Mouse (Mus musculus): ENCODE measurements around the gene Gm20388. TPM values are rescaled to one million over a fixed set of nuclear protein-coding genes. Genes with fewer than 3 reads are reported as not detected.

Gm20388 gene
- polyA plus RNA-seq, 1 experiment from 2014 or later: not detected

- DNase-seq (ENCODE audit: low spot score) (no peak), ATAC-seq (ENCODE audit: low FRiP score) (no peak)
- no peaks in the 10 kb centered on the region for H3K9me3 ChIP-seq (ENCODE audit: control insufficient read depth, low read length)
- no peak overlapping the region for H3K4me3 ChIP-seq (replicated peaks; ENCODE audit: low read length)
- H3K9ac ChIP-seq: no peak overlapping the region
- peaks cover 4% of the 10 kb centered on the region; the same call in 1 of the 2 replicates for H3K4me1 ChIP-seq (replicated peaks; ENCODE audit: control insufficient read depth, insufficient read depth, low read length)
- 71% methylated on average over 5 of the region's 5 CpGs for WGBS
- no peaks in the 10 kb centered on the region for H3K27me3 ChIP-seq (ENCODE audit: control insufficient read depth, insufficient read depth, low read length)
- H3K36me3 ChIP-seq (replicated peaks; ENCODE audit: control insufficient read depth, insufficient read depth): no peaks in the 10 kb centered on the region
- no peak overlapping the region for H3K27ac ChIP-seq
- no peak overlapping the region for H3K4me2 ChIP-seq (replicated peaks)
Observed at GRCm38 (mm10) chr8:120744448-120744847, 833.8 kb downstream of the Gm20388 start.

GRCm38 (mm10) chr8:120745226-120745625 lies 834.6 kb downstream of the Gm20388 start:
- Histone ChIP-seq H3K9me3 (ENCODE audit: control insufficient read depth, low read length) (no peaks in the 10 kb centered on the region), H3K27ac (no peak overlapping the region), H3K4me2 (replicated peaks) (no peak overlapping the region), H3K27me3 (ENCODE audit: control insufficient read depth, insufficient read depth, low read length) (no peaks in the 10 kb centered on the region), H3K36me3 (replicated peaks; ENCODE audit: control insufficient read depth, insufficient read depth) (no peaks in the 10 kb centered on the region), H3K4me3 (replicated peaks; ENCODE audit: low read length) (no peak overlapping the region), H3K4me1 (replicated peaks; ENCODE audit: control insufficient read depth, insufficient read depth, low read length) (peaks cover 4% of the 10 kb centered on the region; the same call in 1 of the 2 replicates), H3K9ac (no peak overlapping the region)
- 77% methylated on average over 7 of the region's 7 CpGs for WGBS
- DNase-seq (ENCODE audit: low spot score): no peak
- no peak for ATAC-seq (ENCODE audit: low FRiP score)

- DNase-seq (ENCODE audit: low spot score) (no peak), ATAC-seq (ENCODE audit: low FRiP score) (no peak)
- H3K4me3 ChIP-seq (replicated peaks; ENCODE audit: low read length): no peak overlapping the region
- no peak overlapping the region for H3K27ac ChIP-seq
- H3K4me2 ChIP-seq (replicated peaks): no peak overlapping the region
- no peaks in the 10 kb centered on the region for H3K27me3 ChIP-seq (ENCODE audit: control insufficient read depth, insufficient read depth, low read length)
- H3K4me1 ChIP-seq (replicated peaks; ENCODE audit: control insufficient read depth, insufficient read depth, low read length): no peaks in the 10 kb centered on the region
- H3K36me3 ChIP-seq (replicated peaks; ENCODE audit: control insufficient read depth, insufficient read depth): no peaks in the 10 kb centered on the region
- H3K9ac ChIP-seq: no peak overlapping the region
- no peaks in the 10 kb centered on the region for H3K9me3 ChIP-seq (ENCODE audit: control insufficient read depth, low read length)
- 75% methylated on average over 18 of the region's 18 CpGs for WGBS
Observed at GRCm38 (mm10) chr8:120746007-120746701, 835.5 kb downstream of the Gm20388 start.

- Histone ChIP-seq H3K36me3 (replicated peaks; ENCODE audit: control insufficient read depth, insufficient read depth) (no peaks in the 10 kb centered on the region), H3K9ac (no peak overlapping the region), H3K4me2 (replicated peaks) (no peak overlapping the region), H3K27ac (no peak overlapping the region), H3K4me3 (replicated peaks; ENCODE audit: low read length) (no peak overlapping the region), H3K9me3 (ENCODE audit: control insufficient read depth, low read length) (no peaks in the 10 kb centered on the region), H3K27me3 (ENCODE audit: control insufficient read depth, insufficient read depth, low read length) (no peaks in the 10 kb centered on the region), H3K4me1 (replicated peaks; ENCODE audit: control insufficient read depth, insufficient read depth, low read length) (no peaks in the 10 kb centered on the region; the same call in 1 of the 2 replicates)
- DNase-seq (ENCODE audit: low spot score) (no peak), ATAC-seq (ENCODE audit: low FRiP score) (no peak)
- 75% methylated on average over 7 of the region's 7 CpGs for WGBS
Observed at GRCm38 (mm10) chr8:120747286-120747685, 836.6 kb downstream of the Gm20388 start.

- DNase-seq (ENCODE audit: low spot score): no peak
- H3K9me3 ChIP-seq (ENCODE audit: control insufficient read depth, low read length): no peaks in the 10 kb centered on the region
- no peak overlapping the region for H3K9ac ChIP-seq
- no peak overlapping the region for H3K4me3 ChIP-seq (replicated peaks; ENCODE audit: low read length)
- H3K4me2 ChIP-seq (replicated peaks): no peak overlapping the region
- H3K4me1 ChIP-seq (replicated peaks; ENCODE audit: control insufficient read depth, insufficient read depth, low read length): no peaks in the 10 kb centered on the region; the same call in 1 of the 2 replicates
- H3K27ac ChIP-seq: no peak overlapping the region
- ATAC-seq (ENCODE audit: low FRiP score): no peak
- H3K27me3 ChIP-seq (ENCODE audit: control insufficient read depth, insufficient read depth, low read length): no peaks in the 10 kb centered on the region
- WGBS: 73% methylated on average over 9 of the region's 9 CpGs
- no peaks in the 10 kb centered on the region for H3K36me3 ChIP-seq (replicated peaks; ENCODE audit: control insufficient read depth, insufficient read depth)
Observed at GRCm38 (mm10) chr8:120750616-120751015, 840.0 kb downstream of the Gm20388 start.

GRCm38 (mm10) chr8:120751226-120752081 lies 840.8 kb downstream of the Gm20388 start:
- Histone ChIP-seq H3K27ac (no peak overlapping the region), H3K9me3 (ENCODE audit: control insufficient read depth, low read length) (no peaks in the 10 kb centered on the region), H3K4me3 (replicated peaks; ENCODE audit: low read length) (no peak overlapping the region), H3K36me3 (replicated peaks; ENCODE audit: control insufficient read depth, insufficient read depth) (no peaks in the 10 kb centered on the region), H3K4me2 (replicated peaks) (no peak overlapping the region), H3K4me1 (replicated peaks; ENCODE audit: control insufficient read depth, insufficient read depth, low read length) (no peaks in the 10 kb centered on the region; the same call in 1 of the 2 replicates), H3K9ac (no peak overlapping the region), H3K27me3 (ENCODE audit: control insufficient read depth, insufficient read depth, low read length) (no peaks in the 10 kb centered on the region)
- WGBS: 82% methylated on average over 21 of the region's 21 CpGs
- ATAC-seq (ENCODE audit: low FRiP score) (no peak), DNase-seq (ENCODE audit: low spot score) (no peak)

GRCm38 (mm10) chr8:120752082-120752452 lies 841.4 kb downstream of the Gm20388 start:
- H3K9me3 ChIP-seq (ENCODE audit: control insufficient read depth, low read length): no peaks in the 10 kb centered on the region
- H3K27me3 ChIP-seq (ENCODE audit: control insufficient read depth, insufficient read depth, low read length): no peaks in the 10 kb centered on the region
- ATAC-seq (ENCODE audit: low FRiP score): no peak
- no peak overlapping the region for H3K4me3 ChIP-seq (replicated peaks; ENCODE audit: low read length)
- WGBS: 35% methylated on average over 12 of the region's 12 CpGs
- H3K36me3 ChIP-seq (replicated peaks; ENCODE audit: control insufficient read depth, insufficient read depth): no peaks in the 10 kb centered on the region
- H3K27ac ChIP-seq: no peak overlapping the region
- no peak for DNase-seq (ENCODE audit: low spot score)
- H3K4me2 ChIP-seq (replicated peaks): no peak overlapping the region
- no peaks in the 10 kb centered on the region; the same call in 1 of the 2 replicates for H3K4me1 ChIP-seq (replicated peaks; ENCODE audit: control insufficient read depth, insufficient read depth, low read length)
- no peak overlapping the region for H3K9ac ChIP-seq

- Histone ChIP-seq H3K27ac (no peak overlapping the region), H3K4me3 (replicated peaks; ENCODE audit: low read length) (no peak overlapping the region), H3K9ac (no peak overlapping the region), H3K4me2 (replicated peaks) (no peak overlapping the region), H3K36me3 (replicated peaks; ENCODE audit: control insufficient read depth, insufficient read depth) (no peaks in the 10 kb centered on the region), H3K4me1 (replicated peaks; ENCODE audit: control insufficient read depth, insufficient read depth, low read length) (no peaks in the 10 kb centered on the region; the same call in 1 of the 2 replicates), H3K9me3 (ENCODE audit: control insufficient read depth, low read length) (no peaks in the 10 kb centered on the region), H3K27me3 (ENCODE audit: control insufficient read depth, insufficient read depth, low read length) (no peaks in the 10 kb centered on the region)
- WGBS: 92% methylated on average over 22 of the region's 22 CpGs
- DNase-seq (ENCODE audit: low spot score): no peak
- ATAC-seq (ENCODE audit: low FRiP score): no peak
Observed at GRCm38 (mm10) chr8:120753476-120753875, 842.8 kb downstream of the Gm20388 start.
